Mouse (Mus musculus): ENCODE results near the gene Tsfm.

The Tsfm gene

GRCm38 (mm10) chr10:126962271-126962965 is 68.2 kb downstream of the Tsfm start:
- DNase-seq (ENCODE audit: low read depth, low spot score) = peak; percentile 79

GRCm38 (mm10) chr10:126961757-126962156 is 68.9 kb downstream of the Tsfm start:
- no peak for DNase-seq (ENCODE audit: low read depth, low spot score)

All from 3T3-L1 (cell line).